Comparison of ENCODE assay signal across 23 mouse cellular contexts in genomic region chr11:80136786-80137185, GRCm38 (mm10). TPM values are rescaled to one million over a fixed set of nuclear protein-coding genes. Genes with fewer than 3 reads are reported as not detected.
DNase-seq lines count a peak whose midpoint lies in the region; ATAC-seq lines count a peak whose summit lies in the region.
"Had no signal": no experiment of that assay in that cellular context is flagged by ENCODE, and none has a peak within 500 bp of the region (broad histone marks: within the 10 kb centered on the region; RNA-seq: fewer than 3 reads in every experiment).

No protein-coding gene starts in this region.

- 0 out of 2 replicates have a peak, but pooled peaks cover 2% of the 10 kb centered on the region for H3K36me3 ChIP-seq in hindbrain, embryonic 11.5 days (ENCODE audit: control insufficient read depth, insufficient read depth, low read length)

- ATAC-seq in hindbrain, embryonic 11.5 days (ENCODE audit: low FRiP score): no peak
- ATAC-seq: forebrain, embryonic 13.5 days had no signal

- 91% methylated on average over 13 of the region's 13 CpGs for WGBS in hindbrain, embryonic 11.5 days

- H3K4me3 ChIP-seq in hindbrain, embryonic 11.5 days (ENCODE audit: low read depth, low read length): no peak overlapping the region
- H3K4me3 ChIP-seq: forebrain, embryonic 13.5 days; heart, embryonic 10.5 days; hindbrain, embryonic 10.5 days; limb, embryonic 13.5 days; liver, embryonic 13.5 days; lung, embryonic 15.5 days; midbrain, embryonic 10.5 days had no signal

- no peak overlapping the region for H3K27ac ChIP-seq in hindbrain, embryonic 11.5 days (ENCODE audit: low read depth, low read length)
- H3K27ac ChIP-seq: forebrain, embryonic 13.5 days; heart, embryonic 10.5 days; hindbrain, embryonic 10.5 days; limb, embryonic 13.5 days; liver, embryonic 13.5 days; lung, embryonic 15.5 days; midbrain, embryonic 10.5 days had no signal

- no peaks in the 10 kb centered on the region for H3K27me3 ChIP-seq in hindbrain, embryonic 11.5 days (ENCODE audit: control insufficient read depth, insufficient read depth, low read length)
- H3K27me3 ChIP-seq: forebrain, embryonic 13.5 days; limb, embryonic 13.5 days; liver, embryonic 13.5 days; lung, embryonic 15.5 days had no signal

- H3K9me3 ChIP-seq in hindbrain, embryonic 11.5 days (ENCODE audit: control insufficient read depth, low read length): no peaks in the 10 kb centered on the region
- H3K9me3 ChIP-seq: forebrain, embryonic 13.5 days; heart, embryonic 10.5 days; hindbrain, embryonic 10.5 days; limb, embryonic 13.5 days; liver, embryonic 13.5 days; lung, embryonic 15.5 days; midbrain, embryonic 10.5 days had no signal

- DNase-seq in adrenal gland, adult 2 months: peak; percentile 47
- DNase-seq in adrenal gland, postnatal 4 days (ENCODE audit: low spot score in 2 of 2): no peak
- DNase-seq in layer of hippocampus, adult 9-11 months: peak; percentile 66
- DNase-seq in layer of hippocampus, adult 11-12 months (ENCODE audit: low spot score): no peak
- peak; percentile 66 for DNase-seq in ES-CJ7 (ENCODE audit: low read depth, low spot score)
- DNase-seq in layer of hippocampus, postnatal 14 days (ENCODE audit: low spot score in 2 of 2): peak; percentile 12 to 32
- no peak for DNase-seq in hindbrain, embryonic 11.5 days (ENCODE audit: low spot score)
- DNase-seq in T-cell, adult 2 months (ENCODE audit: low spot score): no peak
- DNase-seq: B cell, adult 2 months; cerebellum, adult 8-10 months; gastrocnemius, postnatal 25 days; kidney, adult 11 months; liver, embryonic 13.5 days; lung, postnatal 4 days; retina, postnatal 1 day; right cerebral cortex, postnatal 4 days had no signal

- no peak overlapping the region for H3K4me2 ChIP-seq in hindbrain, embryonic 11.5 days (replicated peaks; ENCODE audit: low read depth, low read length)
- H3K4me2 ChIP-seq: forebrain, embryonic 13.5 days; limb, embryonic 13.5 days; liver, embryonic 13.5 days; lung, embryonic 15.5 days had no signal

- no peak overlapping the region for H3K9ac ChIP-seq in hindbrain, embryonic 11.5 days (ENCODE audit: low read depth, low read length)
- H3K9ac ChIP-seq: forebrain, embryonic 13.5 days; limb, embryonic 13.5 days; liver, embryonic 13.5 days; lung, embryonic 15.5 days had no signal

- H3K4me1 ChIP-seq in hindbrain, embryonic 11.5 days (replicated peaks; ENCODE audit: control insufficient read depth, insufficient read depth, low read length): no peaks in the 10 kb centered on the region
- H3K4me1 ChIP-seq: lung, embryonic 15.5 days had no signal

RNA-seq across cellular contexts. Expression of gene Tefm, which starts 5.2 kb away (rescaled TPM):
- 10 to 100 TPM; 13.2 to 23.7 TPM for total RNA-seq in adrenal gland, adult 2 months (2021)
- 1.0 and 1.8 TPM in 2 replicates for polyA plus RNA-seq in adrenal gland, adult 2 months (2012; rRNA removed)
- total RNA-seq in adrenal gland, postnatal 4 days (2021): 10 to 100 TPM; 20.9 to 22.8 TPM
- total RNA-seq in layer of hippocampus, postnatal 14 days (2021): 10 to 100 TPM; 11.3 to 12.7 TPM
- polyA plus RNA-seq in hindbrain, embryonic 11.5 days (2014; fragmentation: Nextera tagmentation; extraction: Ambion mirVana): 29.4 and 34.6 TPM in 2 replicates

RNA-seq across cellular contexts. Expression of gene Adap2, which starts 17.1 kb away (rescaled TPM):
- total RNA-seq in adrenal gland, adult 2 months (2021): 10 to 100 TPM; 10.9 to 12.7 TPM
- 16.7 and 19.2 TPM in 2 replicates for polyA plus RNA-seq in adrenal gland, adult 2 months (2012; rRNA removed)
- 10 to 100 TPM; 11.4 to 14.3 TPM for total RNA-seq in adrenal gland, postnatal 4 days (2021)
- total RNA-seq in layer of hippocampus, postnatal 14 days (2021): 10 to 100 TPM; 10.3 to 11.0 TPM
- 1.1 and 1.4 TPM in 2 replicates for polyA plus RNA-seq in hindbrain, embryonic 11.5 days (2014; fragmentation: Nextera tagmentation; extraction: Ambion mirVana)
- total RNA-seq: common myeloid progenitor, adult 5-6 weeks had no signal

RNA-seq across cellular contexts. Expression of gene Rnf135, which starts 46.9 kb away (rescaled TPM):
- 1 to 10 TPM; 7.1 to 9.8 TPM for total RNA-seq in adrenal gland, adult 2 months (2021)
- 8.4 and 12.2 TPM in 2 replicates for polyA plus RNA-seq in adrenal gland, adult 2 months (2012; rRNA removed)
- total RNA-seq in adrenal gland, postnatal 4 days (2021): 10 to 100 TPM; 16.0 to 16.2 TPM
- 1 to 10 TPM; 3.5 to 4.6 TPM for total RNA-seq in layer of hippocampus, postnatal 14 days (2021)
- polyA plus RNA-seq in hindbrain, embryonic 11.5 days (2014; fragmentation: Nextera tagmentation; extraction: Ambion mirVana): 3.3 and 3.8 TPM in 2 replicates

RNA-seq across cellular contexts. Expression of gene Atad5, which starts 47.6 kb away (rescaled TPM):
- 1 to 10 TPM; 1.3 to 1.9 TPM for total RNA-seq in adrenal gland, adult 2 months (2021)
- polyA plus RNA-seq in adrenal gland, adult 2 months (2012; rRNA removed): 0.27 and 0.42 TPM in 2 replicates
- 10 to 100 TPM; 10.1 to 10.8 TPM for total RNA-seq in adrenal gland, postnatal 4 days (2021)
- 1 to 10 TPM; 3.8 to 4.7 TPM for total RNA-seq in layer of hippocampus, postnatal 14 days (2021)
- 14.7 and 17.7 TPM in 2 replicates for polyA plus RNA-seq in hindbrain, embryonic 11.5 days (2014; fragmentation: Nextera tagmentation; extraction: Ambion mirVana)

RNA-seq across cellular contexts. Expression of gene Crlf3, which starts 56.0 kb away (rescaled TPM):
- total RNA-seq in adrenal gland, adult 2 months (2021): 10 to 100 TPM; 14.6 to 15.7 TPM
- polyA plus RNA-seq in adrenal gland, adult 2 months (2012; rRNA removed): 2.1 and 2.9 TPM in 2 replicates
- total RNA-seq in adrenal gland, postnatal 4 days (2021): 10 to 100 TPM; 25.1 to 28.0 TPM
- total RNA-seq in layer of hippocampus, postnatal 14 days (2021): 10 to 100 TPM; 18.3 to 22.1 TPM
- 27.0 and 27.9 TPM in 2 replicates for polyA plus RNA-seq in hindbrain, embryonic 11.5 days (2014; fragmentation: Nextera tagmentation; extraction: Ambion mirVana)

Comparison
In these comparisons a context has a peak if more than half of its experiments do, and no peak if none do; other contexts are left out.
1. DNase-seq: peak in adrenal gland, adult 2 months (single experiment), layer of hippocampus, adult 9-11 months (single experiment), ES-CJ7 (single experiment) and layer of hippocampus, postnatal 14 days (2 of 2); none in adrenal gland, postnatal 4 days (0 of 2), layer of hippocampus, adult 11-12 months (single experiment), hindbrain, embryonic 11.5 days (single experiment) and T-cell, adult 2 months (single experiment).